Mouse (Mus musculus) heart, embryonic 14.5 days (tissue): ENCODE measurements around the gene Gm4847. TPM values are rescaled to one million over a fixed set of nuclear protein-coding genes. Genes with fewer than 3 reads are reported as not detected.

ENCODE experiments used
- ATAC-seq: fragments of 200-750 bp; cut with Nextera tagmentation; 2 replicates; pipeline ENCODE4 v1.8.0; 2017; ENCODE audit warnings: low read depth, moderate TSS enrichment; ENCODE audit not compliant: insufficient number of reproducible peaks, insufficient read depth, low FRiP score
- H3K27ac ChIP-seq, 2 experiments: fragments of 200-500 bp in 1 of 2; fragments of 300-500 bp in 1 of 2; sonication (generic) in 1 of 2; replicated peaks in 1 of 2; 2 replicates each; pipeline ENCODE4 v1.5.1; 2012 to 2014; ENCODE audit warnings: low read depth in 2 of 2, low read length in 2 of 2, control low read depth in 1 of 2, mild to moderate bottlenecking in 1 of 2, mixed read lengths in 1 of 2; ENCODE audit not compliant: control insufficient read depth in 1 of 2, insufficient read depth in 1 of 2
- H3K27me3 ChIP-seq: fragments of 300-500 bp; sonication (generic); 2 replicates; pipeline ENCODE4 v1.6.1; 2014; ENCODE audit warnings: mild to moderate bottlenecking, low read length, control low read depth; ENCODE audit not compliant: control insufficient read depth, insufficient read depth
- H3K36me3 ChIP-seq: fragments of 300-500 bp; sonication (generic); 2 replicates; pipeline ENCODE4 v1.6.1; 2014; ENCODE audit warnings: mild to moderate bottlenecking, control low read depth, low read length, mixed read lengths; ENCODE audit not compliant: control insufficient read depth, insufficient read depth
- H3K4me1 ChIP-seq, 2 experiments: fragments of 200-500 bp in 1 of 2; fragments of 300-500 bp in 1 of 2; sonication (generic) in 1 of 2; 2 replicates each; pipeline ENCODE4 v1.6.1; 2012 to 2014; ENCODE audit warnings: low read length in 2 of 2, control low read depth in 1 of 2, mixed read lengths in 1 of 2; ENCODE audit not compliant: control insufficient read depth in 2 of 2, insufficient read depth in 2 of 2
- H3K4me2 ChIP-seq: fragments of 300-500 bp; sonication (generic); 2 replicates; pipeline ENCODE4 v1.6.1; 2014; ENCODE audit warnings: mild to moderate bottlenecking, low read length
- H3K4me3 ChIP-seq, 2 experiments: fragments of 200-500 bp in 1 of 2; fragments of 300-500 bp in 1 of 2; sonication (generic) in 1 of 2; 2 replicates each; pipeline ENCODE4 v1.5.1; 2012 to 2014; ENCODE audit warnings: low read length in 2 of 2, mild to moderate bottlenecking in 2 of 2, control low read depth in 1 of 2, low read depth in 1 of 2, moderate library complexity in 1 of 2; ENCODE audit not compliant: control insufficient read depth in 1 of 2, insufficient read depth in 1 of 2
- H3K9ac ChIP-seq: fragments of 300-500 bp; sonication (generic); 2 replicates; pipeline ENCODE4 v1.6.1; 2014; ENCODE audit warnings: mild to moderate bottlenecking, low read length
- H3K9me3 ChIP-seq: fragments of 300-500 bp; sonication (generic); 2 replicates; pipeline ENCODE4 v1.6.1; 2016; ENCODE audit warnings: low read length, control low read depth; ENCODE audit not compliant: control insufficient read depth
- WGBS: fragments of 180-500 bp; shearing (Covaris S2); extraction: QIAGEN DNeasy Blood & Tissue Kit; methylation state at CpG from one replicate; pipeline ENCODE4 v1.1.7; 2014; 5-methylcytosine and 5-hydroxymethylcytosine counted together
- microRNA-seq: library from miRNA; unstranded; fragments of <30 nt; microRNA quantifications from one replicate; pipeline ENCODE4, GENCODE M21; 2016
- polyA plus RNA-seq: library from polyadenylated mRNA; unstranded; fragments of >200 nt; fragmentation: Nextera tagmentation; extraction: Ambion mirVana; gene quantifications from 2 replicates; pipeline ENCODE4 v1.2.1, GENCODE M21; 2014

Gm4847 gene
- polyA plus RNA-seq, result not detected in 2 replicates

DNA sequence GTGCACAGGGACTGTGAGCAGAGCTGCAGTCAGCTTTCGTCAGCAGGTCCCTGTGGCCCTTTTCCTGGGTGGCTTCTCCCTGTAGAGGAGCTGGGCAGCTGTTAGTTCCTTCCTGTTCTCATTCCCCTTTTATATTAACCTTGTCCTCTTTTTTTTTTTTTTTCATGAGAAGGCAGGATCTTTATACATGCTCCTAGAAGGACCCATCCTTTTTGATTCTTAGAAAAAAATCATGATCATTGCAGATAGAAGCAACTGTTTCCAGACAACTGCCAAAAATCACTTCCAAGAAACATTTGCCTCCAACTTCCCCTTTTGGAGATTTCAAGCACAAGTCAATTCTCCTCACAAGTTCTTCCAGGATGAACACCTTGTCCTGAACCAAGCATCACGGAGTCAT lies at the start of gene Gm4847:
Gm4847 (minus strand) TSS at position 101 of the 400 bp plus-strand sequence.
- WGBS, result 79% methylated on average over 2 of the region's 2 CpGs
- no peak for ATAC-seq
- no peak within 1 kb of the TSS for H3K9ac ChIP-seq
- H3K27me3 ChIP-seq, result no peaks in the 10 kb centered on the region
- H3K9me3 ChIP-seq, result no peaks in the 10 kb centered on the region
- H3K27ac ChIP-seq, result no peak within 1 kb of the TSS
- no peak within 1 kb of the TSS for H3K4me3 ChIP-seq
- H3K36me3 ChIP-seq, result no peaks in the 10 kb centered on the region
- no peak within 1 kb of the TSS for H3K4me2 ChIP-seq
- no peaks in the 10 kb centered on the region for H3K4me1 ChIP-seq

GRCm38 (mm10) chr1:166681745-166682144 lies 34.3 kb upstream of the Gm4847 start, which contains the start of gene Fmo9:
Gene Fmo9 (minus strand): TSS chr1:166681845.
- Histone ChIP-seq H3K9me3 (no peaks in the 10 kb centered on the region), H3K36me3 (no peaks in the 10 kb centered on the region), H3K9ac (no peak within 1 kb of the TSS), H3K4me3 (no peak within 1 kb of the TSS), H3K4me2 (no peak within 1 kb of the TSS), H3K4me1 (no peaks in the 10 kb centered on the region), H3K27me3 (no peaks in the 10 kb centered on the region), H3K27ac (no peak within 1 kb of the TSS)
- 76% methylated on average over 1 of the region's 1 CpGs for WGBS
- ATAC-seq, result no peak

DNA sequence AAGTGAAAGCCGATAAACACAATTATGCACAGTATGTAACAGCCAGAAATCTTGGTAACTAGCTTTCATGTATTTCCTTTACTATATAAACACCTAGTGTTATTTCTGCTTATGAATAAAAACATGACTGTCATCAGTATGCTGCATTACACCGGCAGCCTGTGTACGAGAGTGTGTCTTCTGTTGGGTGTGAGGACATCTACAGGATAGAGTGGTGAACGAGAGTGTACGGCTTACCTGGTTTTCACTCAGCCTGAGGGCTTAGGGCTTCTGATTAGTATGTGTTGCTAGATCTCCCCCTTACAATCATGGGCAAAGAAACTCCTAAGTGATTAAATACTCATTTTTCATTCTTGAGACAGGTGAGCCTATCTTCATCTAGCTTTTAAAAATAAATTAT lies 21.8 kb upstream of the Gm4847 start:
- H3K4me1 ChIP-seq, result no peaks in the 10 kb centered on the region
- H3K27me3 ChIP-seq, result no peaks in the 10 kb centered on the region
- no peak overlapping the region for H3K4me2 ChIP-seq
- no peaks in the 10 kb centered on the region for H3K36me3 ChIP-seq
- H3K27ac ChIP-seq, result no peak overlapping the region
- H3K4me3 ChIP-seq, result no peak overlapping the region
- WGBS, result 87% methylated on average over 5 of the region's 5 CpGs
- no peaks in the 10 kb centered on the region for H3K9me3 ChIP-seq
- ATAC-seq, result no peak
- no peak overlapping the region for H3K9ac ChIP-seq

- Histone ChIP-seq H3K27me3 (no peaks in the 10 kb centered on the region), H3K4me3 (no peak overlapping the region), H3K9ac (no peak overlapping the region), H3K36me3 (no peaks in the 10 kb centered on the region), H3K27ac (no peak overlapping the region), H3K4me1 (no peaks in the 10 kb centered on the region), H3K9me3 (no peaks in the 10 kb centered on the region), H3K4me2 (no peak overlapping the region)
- 68% methylated on average over 8 of the region's 8 CpGs for WGBS
- ATAC-seq, result no peak
These were observed 13.3 kb upstream of the Gm4847 start for GRCm38 (mm10) chr1:166660800-166661199.

Small RNA genes within 50 kb of the gene (microRNA-seq; reads per million reads assigned to microRNA genes)
- gene Gm22992, result not detected

Other genes with a start within 250 kb of the Gm4847 start
- gene Pogk, start 237.8 kb downstream of the Gm4847 start, polyA plus RNA-seq, result 12.4 and 13.5 TPM in 2 replicates
- gene Gm4846, start 150.1 kb downstream of the Gm4847 start, polyA plus RNA-seq, result not detected in 2 replicates
- gene Fmo9, start 34.2 kb upstream of the Gm4847 start, polyA plus RNA-seq, result not detected in 2 replicates